Mouse (Mus musculus): ENCODE measurements around the gene Gas2. TPM values are rescaled to one million over a fixed set of nuclear protein-coding genes. Genes with fewer than 3 reads are reported as not detected.

Gene Gas2
- polyA plus RNA-seq, 1 experiment from 2014 or later, result 109 TPM

- WGBS, result 91% methylated on average over 7 of the region's 7 CpGs
- Histone ChIP-seq H3K4me2 (ENCODE audit: low read depth, severe bottlenecking) (no peak overlapping the region), H3K36me3 (ENCODE audit: control insufficient read depth, insufficient read depth, low read length) (no peaks in the 10 kb centered on the region), H3K4me1 (ENCODE audit: control insufficient read depth, insufficient read depth, low read length) (peaks cover 6% of the 10 kb centered on the region; the same call in 1 of the 2 replicates), H3K4me3 (ENCODE audit: low read depth, low read length) (no peak overlapping the region), H3K27ac (replicated peaks; ENCODE audit: low read depth, low read length) (no peak overlapping the region), H3K9me3 (ENCODE audit: control insufficient read depth, low read length) (no peaks in the 10 kb centered on the region), H3K9ac (ENCODE audit: low read length) (no peak overlapping the region), H3K27me3 (ENCODE audit: control insufficient read depth, insufficient read depth, low read length) (no peaks in the 10 kb centered on the region)
- DNase-seq (ENCODE audit: low spot score) (no peak), ATAC-seq (ENCODE audit: insufficient number of reproducible peaks, low FRiP score, low TSS enrichment, low read depth) (no peak)
Observed at GRCm38 (mm10) chr7:51889601-51890000, 27.8 kb downstream of the Gas2 start.

GRCm38 (mm10) chr7:51892224-51892965 lies 30.6 kb downstream of the Gas2 start:
- Histone ChIP-seq H3K27ac (replicated peaks; ENCODE audit: low read depth, low read length) (no peak overlapping the region), H3K36me3 (ENCODE audit: control insufficient read depth, insufficient read depth, low read length) (no peaks in the 10 kb centered on the region), H3K4me1 (ENCODE audit: control insufficient read depth, insufficient read depth, low read length) (peaks cover 18% of the 10 kb centered on the region), H3K4me2 (ENCODE audit: low read depth, severe bottlenecking) (no peak overlapping the region), H3K9me3 (ENCODE audit: control insufficient read depth, low read length) (no peaks in the 10 kb centered on the region), H3K9ac (ENCODE audit: low read length) (no peak overlapping the region), H3K27me3 (ENCODE audit: control insufficient read depth, insufficient read depth, low read length) (no peaks in the 10 kb centered on the region), H3K4me3 (ENCODE audit: low read depth, low read length) (no peak overlapping the region)
- 68% methylated on average over 1 of the region's 1 CpGs for WGBS
- DNase-seq (ENCODE audit: low spot score) (no peak), ATAC-seq (ENCODE audit: insufficient number of reproducible peaks, low FRiP score, low TSS enrichment, low read depth) (no peak)

DNA sequence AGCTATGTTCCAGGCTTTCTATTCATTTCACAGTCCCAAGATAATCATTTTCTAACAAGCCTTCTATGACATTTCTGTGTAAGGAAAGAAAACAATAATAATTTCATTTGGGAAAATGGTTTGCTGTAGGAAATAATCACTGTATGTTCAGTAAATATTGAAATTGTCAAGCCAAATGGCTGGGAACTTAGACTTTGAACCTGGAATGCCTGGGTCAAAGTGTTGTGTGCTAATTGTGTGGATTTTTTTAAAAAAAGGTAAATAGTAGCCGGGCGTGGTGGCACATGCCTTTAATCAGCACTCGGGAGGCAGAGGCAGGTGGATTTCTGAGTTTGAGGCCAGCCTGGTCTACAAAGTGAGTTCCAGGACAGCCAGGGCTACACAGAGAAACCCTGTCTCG lies 31.2 kb downstream of the Gas2 start:
- 90% methylated on average over 4 of the region's 4 CpGs for WGBS
- H3K4me2 ChIP-seq (ENCODE audit: low read depth, severe bottlenecking), result no peak overlapping the region
- no peak overlapping the region for H3K4me3 ChIP-seq (ENCODE audit: low read depth, low read length)
- H3K27ac ChIP-seq (replicated peaks; ENCODE audit: low read depth, low read length), result no peak overlapping the region
- H3K4me1 ChIP-seq (ENCODE audit: control insufficient read depth, insufficient read depth, low read length), result peaks cover 18% of the 10 kb centered on the region
- no peaks in the 10 kb centered on the region for H3K27me3 ChIP-seq (ENCODE audit: control insufficient read depth, insufficient read depth, low read length)
- ATAC-seq (ENCODE audit: insufficient number of reproducible peaks, low FRiP score, low TSS enrichment, low read depth), result no peak
- no peaks in the 10 kb centered on the region for H3K36me3 ChIP-seq (ENCODE audit: control insufficient read depth, insufficient read depth, low read length)
- DNase-seq (ENCODE audit: low spot score), result no peak
- no peak overlapping the region for H3K9ac ChIP-seq (ENCODE audit: low read length)
- no peaks in the 10 kb centered on the region for H3K9me3 ChIP-seq (ENCODE audit: control insufficient read depth, low read length)

GRCm38 (mm10) chr7:51894133-51894801 lies 32.5 kb downstream of the Gas2 start:
- DNase-seq (ENCODE audit: low spot score), result no peak
- Histone ChIP-seq H3K4me2 (ENCODE audit: low read depth, severe bottlenecking) (no peak overlapping the region), H3K27me3 (ENCODE audit: control insufficient read depth, insufficient read depth, low read length) (no peaks in the 10 kb centered on the region), H3K4me1 (ENCODE audit: control insufficient read depth, insufficient read depth, low read length) (peaks cover 18% of the 10 kb centered on the region), H3K9me3 (ENCODE audit: control insufficient read depth, low read length) (no peaks in the 10 kb centered on the region), H3K27ac (replicated peaks; ENCODE audit: low read depth, low read length) (peak overlapping the region; percentile 84), H3K4me3 (ENCODE audit: low read depth, low read length) (no peak overlapping the region), H3K9ac (ENCODE audit: low read length) (no peak overlapping the region), H3K36me3 (ENCODE audit: control insufficient read depth, insufficient read depth, low read length) (no peaks in the 10 kb centered on the region)
- 39% methylated on average over 4 of the region's 4 CpGs for WGBS
- ATAC-seq (ENCODE audit: insufficient number of reproducible peaks, low FRiP score, low TSS enrichment, low read depth), result peak; percentile 81; the same call in 1 of the 2 replicates

DNA sequence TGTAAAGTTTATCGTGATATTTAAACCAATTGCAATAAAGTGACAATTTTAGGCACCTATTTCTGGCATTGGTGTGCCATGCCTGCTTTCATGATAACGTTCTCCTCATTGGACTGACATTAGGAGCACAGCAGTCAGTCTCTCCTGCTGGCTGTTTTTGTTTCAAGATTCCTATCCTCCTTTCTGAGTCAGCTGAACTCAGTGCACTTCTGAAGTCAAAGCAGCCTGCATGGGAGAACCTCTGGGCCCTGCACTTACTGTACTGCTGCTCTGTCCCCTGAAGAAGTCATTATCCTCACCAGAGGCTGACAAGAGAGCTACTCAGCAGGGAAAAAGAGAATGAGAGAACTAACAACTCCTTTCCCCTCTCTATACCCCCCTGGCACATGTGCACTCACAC lies 33.1 kb downstream of the Gas2 start:
- WGBS, result 26% methylated on average over 2 of the region's 2 CpGs
- H3K9me3 ChIP-seq (ENCODE audit: control insufficient read depth, low read length), result no peaks in the 10 kb centered on the region
- H3K27ac ChIP-seq (replicated peaks; ENCODE audit: low read depth, low read length), result peak overlapping the region; percentile 95
- peaks cover 18% of the 10 kb centered on the region for H3K4me1 ChIP-seq (ENCODE audit: control insufficient read depth, insufficient read depth, low read length)
- no peak overlapping the region for H3K4me2 ChIP-seq (ENCODE audit: low read depth, severe bottlenecking)
- no peaks in the 10 kb centered on the region for H3K27me3 ChIP-seq (ENCODE audit: control insufficient read depth, insufficient read depth, low read length)
- DNase-seq (ENCODE audit: low spot score) (peak; percentile 40), ATAC-seq (ENCODE audit: insufficient number of reproducible peaks, low FRiP score, low TSS enrichment, low read depth) (peak; percentile 66; the same call in 1 of the 2 replicates)
- no peak overlapping the region for H3K4me3 ChIP-seq (ENCODE audit: low read depth, low read length)
- no peaks in the 10 kb centered on the region for H3K36me3 ChIP-seq (ENCODE audit: control insufficient read depth, insufficient read depth, low read length)
- H3K9ac ChIP-seq (ENCODE audit: low read length), result no peak overlapping the region

DNA sequence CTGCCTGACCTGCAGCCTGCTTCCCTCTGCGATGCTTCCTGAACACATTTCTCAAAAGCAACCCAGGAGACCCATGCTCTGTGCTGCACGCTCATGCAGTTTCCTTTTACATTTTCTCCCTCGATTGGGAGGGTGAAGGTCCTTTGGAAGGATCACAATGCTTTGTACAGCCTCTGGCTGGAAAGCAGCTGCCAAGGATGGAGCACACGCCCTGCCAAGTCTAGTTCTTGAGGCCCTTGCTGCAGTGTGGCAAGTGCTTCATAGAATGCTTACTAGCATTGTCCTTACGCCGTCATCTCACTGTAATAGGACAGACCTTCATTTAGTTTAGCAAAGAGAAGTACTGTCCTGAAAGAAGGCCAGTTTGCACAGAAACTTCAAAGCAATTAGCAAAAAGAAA lies 37.3 kb downstream of the Gas2 start:
- H3K27ac ChIP-seq (replicated peaks; ENCODE audit: low read depth, low read length), result peak overlapping the region; percentile 61
- no peak overlapping the region for H3K9ac ChIP-seq (ENCODE audit: low read length)
- H3K9me3 ChIP-seq (ENCODE audit: control insufficient read depth, low read length), result no peaks in the 10 kb centered on the region
- no peaks in the 10 kb centered on the region for H3K36me3 ChIP-seq (ENCODE audit: control insufficient read depth, insufficient read depth, low read length)
- DNase-seq (ENCODE audit: low spot score) (peak; percentile 27), ATAC-seq (ENCODE audit: insufficient number of reproducible peaks, low FRiP score, low TSS enrichment, low read depth) (no peak)
- H3K27me3 ChIP-seq (ENCODE audit: control insufficient read depth, insufficient read depth, low read length), result no peaks in the 10 kb centered on the region
- H3K4me3 ChIP-seq (ENCODE audit: low read depth, low read length), result no peak overlapping the region
- peaks cover 12% of the 10 kb centered on the region for H3K4me1 ChIP-seq (ENCODE audit: control insufficient read depth, insufficient read depth, low read length)
- WGBS, result 55% methylated on average over 6 of the region's 6 CpGs
- no peak overlapping the region for H3K4me2 ChIP-seq (ENCODE audit: low read depth, severe bottlenecking)

DNA sequence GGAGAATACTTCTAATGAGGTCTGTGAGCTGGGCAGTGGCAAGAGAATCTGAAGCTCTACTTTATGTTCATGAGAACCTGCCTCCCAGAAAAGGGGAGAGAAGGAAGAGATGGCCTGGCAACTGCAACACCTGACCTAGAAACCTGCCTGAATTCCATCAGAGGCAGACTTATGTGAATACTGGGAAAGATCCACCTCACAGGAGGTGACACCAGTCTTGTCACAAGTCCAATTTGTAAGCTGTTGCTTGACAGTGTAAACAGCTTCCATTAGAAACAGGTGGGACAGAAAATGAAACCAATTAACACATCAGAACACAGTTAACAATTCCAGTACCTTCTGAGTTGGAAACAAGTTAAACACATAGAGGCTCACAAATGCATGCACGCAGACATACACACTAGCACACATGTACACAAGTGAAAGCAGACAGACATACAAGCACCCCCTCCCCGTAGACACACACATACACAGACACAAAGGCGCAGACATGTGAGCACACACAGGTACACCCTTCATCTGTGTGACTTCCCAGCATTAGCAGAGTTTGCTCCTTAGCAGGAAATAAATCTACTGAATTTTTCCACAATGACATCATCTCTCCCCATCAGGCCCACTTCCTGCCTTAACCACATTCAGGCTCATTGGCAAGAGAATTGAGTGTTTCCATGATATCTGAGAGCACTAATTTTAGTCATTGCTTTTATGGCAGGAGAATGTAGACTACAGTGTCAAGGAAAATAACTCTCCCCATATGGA lies 51.7 kb downstream of the Gas2 start:
- peak; percentile 43 for DNase-seq (ENCODE audit: low spot score)
- peak; percentile 70; the same call in 1 of the 2 replicates for ATAC-seq (ENCODE audit: insufficient number of reproducible peaks, low FRiP score, low TSS enrichment, low read depth)

DNA sequence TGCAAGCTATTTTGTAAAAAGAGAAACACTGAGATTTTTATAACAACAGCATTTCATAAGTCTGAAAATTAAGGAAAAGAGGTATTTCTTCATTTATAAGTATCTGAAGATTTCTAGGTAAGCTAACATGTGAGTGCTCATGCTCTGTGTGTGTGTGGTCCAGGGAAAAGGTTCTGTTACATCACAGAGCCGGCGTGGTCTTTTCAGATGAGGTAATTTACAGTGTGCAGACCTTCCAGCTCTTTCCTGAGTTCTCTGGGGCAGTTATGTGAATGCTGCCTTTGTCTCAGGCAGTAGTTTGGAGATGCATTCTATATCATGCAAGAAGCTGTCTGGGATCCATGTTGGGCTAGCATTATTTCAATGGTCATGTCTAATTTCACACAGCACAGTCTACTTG lies 52.3 kb downstream of the Gas2 start:
- H3K9ac ChIP-seq (ENCODE audit: low read length), result no peak overlapping the region
- no peak overlapping the region for H3K4me3 ChIP-seq (ENCODE audit: low read depth, low read length)
- peaks cover 14% of the 10 kb centered on the region for H3K4me1 ChIP-seq (ENCODE audit: control insufficient read depth, insufficient read depth, low read length)
- no peak overlapping the region for H3K4me2 ChIP-seq (ENCODE audit: low read depth, severe bottlenecking)
- no peaks in the 10 kb centered on the region for H3K27me3 ChIP-seq (ENCODE audit: control insufficient read depth, insufficient read depth, low read length)
- H3K36me3 ChIP-seq (ENCODE audit: control insufficient read depth, insufficient read depth, low read length), result no peaks in the 10 kb centered on the region
- H3K27ac ChIP-seq (replicated peaks; ENCODE audit: low read depth, low read length), result no peak overlapping the region; the same call in 1 of the 2 replicates
- ATAC-seq (ENCODE audit: insufficient number of reproducible peaks, low FRiP score, low TSS enrichment, low read depth), result peak; percentile 86; the same call in 1 of the 2 replicates
- peak; percentile 31 for DNase-seq (ENCODE audit: low spot score)
- 21% methylated on average over 2 of the region's 2 CpGs for WGBS
- H3K9me3 ChIP-seq (ENCODE audit: control insufficient read depth, low read length), result no peaks in the 10 kb centered on the region

More for the DNA sequence above, 51.7 kb downstream of the Gas2 start:
- H3K4me1 ChIP-seq (ENCODE audit: control insufficient read depth, insufficient read depth, low read length), result peaks cover 14% of the 10 kb centered on the region
- H3K27me3 ChIP-seq (ENCODE audit: control insufficient read depth, insufficient read depth, low read length), result no peaks in the 10 kb centered on the region
- WGBS, result 54% methylated on average over 3 of the region's 3 CpGs
- H3K36me3 ChIP-seq (ENCODE audit: control insufficient read depth, insufficient read depth, low read length), result no peaks in the 10 kb centered on the region
- H3K9me3 ChIP-seq (ENCODE audit: control insufficient read depth, low read length), result no peaks in the 10 kb centered on the region
- H3K9ac ChIP-seq (ENCODE audit: low read length), result no peak overlapping the region
- H3K4me3 ChIP-seq (ENCODE audit: low read depth, low read length), result no peak overlapping the region
- H3K4me2 ChIP-seq (ENCODE audit: low read depth, severe bottlenecking), result no peak overlapping the region
- peak overlapping the region; percentile 53 for H3K27ac ChIP-seq (replicated peaks; ENCODE audit: low read depth, low read length)

All from limb, embryonic 11.5 days (tissue).